Mouse (Mus musculus): ENCODE measurements around the gene Mon1a.

Gene Mon1a

GRCm38 (mm10) chr9:107936831-107937230, 48.9 kb downstream of the Mon1a start:
- ATAC-seq (ENCODE audit: insufficient number of reproducible peaks, low FRiP score, low TSS enrichment), result no peak

- 0 out of 2 replicates have a peak, but pooled peaks have one; percentile 17 for ATAC-seq (ENCODE audit: insufficient number of reproducible peaks, low FRiP score, low TSS enrichment)
Measured at GRCm38 (mm10) chr9:107947241-107948194, 59.6 kb downstream of the Mon1a start.

GRCm38 (mm10) chr9:107949184-107949921, 61.4 kb downstream of the Mon1a start:
- no peak for ATAC-seq (ENCODE audit: insufficient number of reproducible peaks, low FRiP score, low TSS enrichment)

GRCm38 (mm10) chr9:107949922-107950235, 61.9 kb downstream of the Mon1a start, which contains the start of gene Traip:
Gene Traip (plus strand): TSS chr9:107950136.
- no peak for ATAC-seq (ENCODE audit: insufficient number of reproducible peaks, low FRiP score, low TSS enrichment)

- peak; percentile 85 for ATAC-seq (ENCODE audit: insufficient number of reproducible peaks, low FRiP score, low TSS enrichment)
Measured at GRCm38 (mm10) chr9:107950460-107951355, 62.8 kb downstream of the Mon1a start.

All from cerebellum, adult (tissue).